Mouse (Mus musculus) forebrain, postnatal 0 days (tissue): ENCODE data around the gene Fkbp7. TPM values are rescaled to one million over a fixed set of nuclear protein-coding genes. Genes with fewer than 3 reads are reported as not detected.
A peak's percentile ranks its signal among the peaks of the same experiment; 100 is the strongest.

Experiments used
- ATAC-seq: fragments of 200-750 bp; cut with Nextera tagmentation; 2 replicates; pipeline ENCODE4 v1.8.0; 2017; ENCODE audit warnings: mild to moderate bottlenecking, moderate library complexity
- DNase-seq: peaks from one replicate; pipeline ENCODE4 v3.0.0-alpha.2; 2015
- H3K27ac ChIP-seq: fragments of 300-500 bp; sonication (generic); 2 replicates; pipeline ENCODE4 v1.5.1; 2014; ENCODE audit warnings: low read depth, mild to moderate bottlenecking, antibody characterized with exemption, low read length, moderate library complexity, mixed read lengths
- H3K27me3 ChIP-seq: fragments of 300-500 bp; sonication (generic); 2 replicates; pipeline ENCODE4 v1.6.1; 2014; ENCODE audit warnings: mild to moderate bottlenecking, low read length, mixed read lengths; ENCODE audit not compliant: insufficient read depth
- H3K36me3 ChIP-seq: fragments of 300-500 bp; sonication (generic); 2 replicates; pipeline ENCODE4 v1.6.1; 2014; ENCODE audit warnings: mild to moderate bottlenecking, moderate library complexity; ENCODE audit not compliant: insufficient read depth
- H3K4me1 ChIP-seq: fragments of 300-500 bp; sonication (generic); 2 replicates; pipeline ENCODE4 v1.6.1; 2014; ENCODE audit warnings: antibody characterized with exemption; ENCODE audit not compliant: insufficient read depth
- H3K4me2 ChIP-seq: fragments of 300-500 bp; sonication (generic); 2 replicates; pipeline ENCODE4 v1.6.1; 2014; ENCODE audit warnings: low read depth, mild to moderate bottlenecking, moderate library complexity
- H3K4me3 ChIP-seq: fragments of 300-500 bp; sonication (generic); 2 replicates; pipeline ENCODE4 v1.5.1; 2014; ENCODE audit warnings: low read depth, low read length, mixed read lengths
- H3K9ac ChIP-seq: fragments of 300-500 bp; sonication (generic); 2 replicates; pipeline ENCODE4 v1.6.1; 2014; ENCODE audit warnings: mild to moderate bottlenecking
- H3K9me3 ChIP-seq: fragments of 300-500 bp; sonication (generic); 2 replicates; pipeline ENCODE4 v1.6.1; 2016; ENCODE audit warnings: low read length
- CTCF ChIP-seq: sonication (generic); IDR thresholded peaks from 2 replicates; pipeline ENCODE4 v1.5.1; 2016; ENCODE audit warnings: antibody characterized with exemption, control low read depth, low read depth
- WGBS: fragments of 180-500 bp; shearing (Covaris S2); extraction: QIAGEN DNeasy Blood & Tissue Kit; methylation state at CpG from one replicate; pipeline ENCODE4 v1.1.7; 2014; 5-methylcytosine and 5-hydroxymethylcytosine counted together
- polyA plus RNA-seq: library from polyadenylated mRNA; unstranded; fragments of >200 nt; fragmentation: Nextera tagmentation; extraction: Ambion mirVana; gene quantifications from 2 replicates; pipeline ENCODE4 v1.2.1, GENCODE M21; 2015
- total RNA-seq: library from RNA; depleted of rRNA; stranded (reverse); fragments of >200 nt; gene quantifications from 2 replicates; pipeline ENCODE4 v1.2.3, GENCODE M21; 2014

Fkbp7 gene
- total and polyA plus RNA-seq, 2 experiments from 2014 or later = 8.6 to 14.7 TPM

DNA sequence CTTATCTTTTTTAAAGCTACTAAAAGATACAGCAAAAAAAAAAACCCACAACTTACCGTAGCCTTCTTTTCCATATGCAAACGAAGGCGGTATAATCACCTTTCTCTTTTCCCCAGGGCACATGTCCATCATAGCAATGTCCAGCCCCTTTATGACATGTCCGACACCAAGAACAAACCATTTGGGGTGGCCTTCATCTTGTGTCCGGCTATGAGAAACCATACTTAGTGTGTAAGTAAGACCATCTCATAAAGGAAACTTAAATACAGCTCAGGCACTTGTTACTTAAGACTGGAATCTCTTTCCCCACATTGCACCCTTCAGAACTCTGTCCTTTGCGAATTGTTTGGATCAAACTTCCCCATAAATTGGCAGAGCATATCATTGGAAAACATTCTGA, 1.3 kb downstream of the Fkbp7 start:
- no peak for ATAC-seq

DNA sequence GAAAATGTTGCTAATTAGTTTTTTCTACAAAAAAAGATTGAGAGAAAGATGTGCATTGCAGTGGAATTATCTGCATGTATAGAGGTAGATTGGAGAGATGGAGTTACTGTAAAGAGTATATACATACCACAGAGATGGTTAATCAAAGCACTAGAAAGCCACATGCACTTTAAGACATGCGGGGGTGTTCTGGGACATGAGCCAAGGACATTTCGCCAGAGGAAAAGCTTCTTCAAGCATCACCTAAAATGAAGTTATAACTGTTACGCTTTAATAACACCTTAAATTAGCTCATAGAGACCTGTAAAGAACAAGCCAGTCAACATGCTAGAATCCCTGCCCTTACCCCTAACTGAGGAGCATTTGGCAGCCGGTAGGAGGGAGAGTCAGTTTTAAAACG, 5.7 kb downstream of the Fkbp7 start:
- Histone ChIP-seq H3K27ac (no peak overlapping the region), H3K9ac (no peak overlapping the region), H3K4me3 (no peak overlapping the region), H3K4me1 (peaks cover 4% of the 10 kb centered on the region; the same call in 1 of the 2 replicates), H3K4me2 (no peak overlapping the region), H3K27me3 (no peaks in the 10 kb centered on the region), H3K9me3 (no peaks in the 10 kb centered on the region), H3K36me3 (no peaks in the 10 kb centered on the region)
- no peak for ATAC-seq
- WGBS = 77% methylated on average over 5 of the region's 5 CpGs
- TF ChIP-seq CTCF = no peak
- DNase-seq = no peak

More for the DNA sequence above, 1.3 kb downstream of the Fkbp7 start:
- H3K36me3 ChIP-seq = no peaks in the 10 kb centered on the region
- no peaks in the 10 kb centered on the region for H3K27me3 ChIP-seq
- H3K4me3 ChIP-seq = peak overlapping the region; percentile 43
- no peak for DNase-seq
- no peak for TF ChIP-seq CTCF
- H3K9ac ChIP-seq = peak overlapping the region; percentile 56; the same call in 1 of the 2 replicates
- no peaks in the 10 kb centered on the region for H3K9me3 ChIP-seq
- H3K27ac ChIP-seq = no peak overlapping the region
- H3K4me2 ChIP-seq = peak overlapping the region; percentile 63
- WGBS = 79% methylated on average over 6 of the region's 6 CpGs
- H3K4me1 ChIP-seq = peaks cover 17% of the 10 kb centered on the region

DNA sequence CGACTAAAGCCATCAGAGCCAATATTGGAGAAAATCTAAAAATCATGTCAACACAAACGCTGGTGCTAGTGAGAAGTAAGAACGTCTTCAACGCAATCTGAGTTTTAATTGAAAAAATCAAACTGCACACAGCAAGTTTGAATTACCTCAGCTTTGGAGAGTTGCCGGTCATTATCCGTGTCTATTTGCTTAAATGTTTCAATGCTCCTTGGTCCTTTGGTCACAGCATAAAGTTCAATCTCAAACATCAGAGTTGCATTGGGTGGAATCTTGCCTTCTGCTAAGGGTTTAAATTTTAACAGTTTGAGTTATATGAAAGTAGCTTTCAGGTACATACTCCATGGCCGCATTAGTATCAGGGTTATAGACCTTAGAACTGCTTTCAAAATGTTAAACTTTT, 7.4 kb downstream of the Fkbp7 start:
- no peak overlapping the region for H3K4me3 ChIP-seq
- no peak overlapping the region for H3K4me2 ChIP-seq
- ATAC-seq (no peak), DNase-seq (no peak)
- WGBS = 95% methylated on average over 7 of the region's 7 CpGs
- H3K9ac ChIP-seq = no peak overlapping the region
- no peaks in the 10 kb centered on the region for H3K9me3 ChIP-seq
- TF ChIP-seq CTCF = no peak
- H3K27ac ChIP-seq = no peak overlapping the region
- no peaks in the 10 kb centered on the region for H3K27me3 ChIP-seq
- no peaks in the 10 kb centered on the region for H3K4me1 ChIP-seq
- no peaks in the 10 kb centered on the region for H3K36me3 ChIP-seq

DNA sequence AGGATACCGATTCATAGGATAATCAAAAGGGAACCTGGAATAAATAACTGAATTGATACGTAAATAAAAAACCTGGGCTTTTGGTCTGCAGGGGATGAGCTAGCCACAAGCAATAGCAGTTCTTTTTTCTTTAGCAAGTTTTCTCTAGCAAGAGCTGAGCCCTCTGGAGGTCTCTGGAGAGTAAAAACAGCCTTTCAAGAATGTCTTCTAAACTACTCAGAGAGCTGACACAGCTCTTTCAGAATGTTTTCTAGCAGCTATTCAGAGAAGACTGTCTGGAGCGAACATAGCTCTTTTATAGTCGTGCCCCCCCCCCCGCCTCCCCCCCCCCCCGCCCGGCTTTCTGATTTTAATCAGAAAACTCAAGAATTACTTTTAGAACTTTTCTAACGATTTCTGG, 13.5 kb downstream of the Fkbp7 start:
- 42% methylated on average over 7 of the region's 8 CpGs for whole genome bisulfite sequencing
- no peak overlapping the region for H3K4me2 ChIP-seq
- H3K9me3 ChIP-seq = no peaks in the 10 kb centered on the region
- H3K4me1 ChIP-seq = no peaks in the 10 kb centered on the region
- no peak for TF ChIP-seq CTCF
- no peak overlapping the region for H3K9ac ChIP-seq
- no peaks in the 10 kb centered on the region for H3K27me3 ChIP-seq
- H3K4me3 ChIP-seq = no peak overlapping the region
- H3K36me3 ChIP-seq = no peaks in the 10 kb centered on the region
- ATAC-seq (no peak), DNase-seq (no peak)
- H3K27ac ChIP-seq = no peak overlapping the region

DNA sequence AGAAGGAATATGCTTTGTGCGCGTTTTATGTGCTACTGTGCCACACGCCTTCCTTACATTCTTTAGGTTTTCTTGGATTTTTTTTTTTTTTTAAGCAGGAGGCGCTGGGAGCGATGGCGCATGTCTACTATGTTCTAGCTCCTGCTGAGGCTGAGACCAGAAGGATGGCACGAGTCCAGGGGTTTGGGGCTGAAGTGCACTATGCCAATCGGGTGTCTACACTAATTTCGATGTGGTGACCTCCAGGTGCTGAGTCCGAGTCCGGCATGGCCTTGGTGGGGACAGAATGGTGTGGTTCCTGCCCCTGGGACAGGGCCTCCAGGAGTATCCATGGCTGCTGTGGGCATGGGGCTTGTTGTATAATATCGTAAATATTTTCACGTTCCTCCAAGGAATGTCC, 14.4 kb downstream of the Fkbp7 start:
- DNase-seq (no peak), ATAC-seq (no peak)
- Histone ChIP-seq H3K9me3 (no peaks in the 10 kb centered on the region), H3K27me3 (no peaks in the 10 kb centered on the region), H3K4me1 (no peaks in the 10 kb centered on the region), H3K4me3 (no peak overlapping the region), H3K27ac (no peak overlapping the region), H3K36me3 (no peaks in the 10 kb centered on the region), H3K9ac (no peak overlapping the region), H3K4me2 (no peak overlapping the region)
- WGBS = 79% methylated on average over 13 of the region's 13 CpGs
- no peak for TF ChIP-seq CTCF

DNA sequence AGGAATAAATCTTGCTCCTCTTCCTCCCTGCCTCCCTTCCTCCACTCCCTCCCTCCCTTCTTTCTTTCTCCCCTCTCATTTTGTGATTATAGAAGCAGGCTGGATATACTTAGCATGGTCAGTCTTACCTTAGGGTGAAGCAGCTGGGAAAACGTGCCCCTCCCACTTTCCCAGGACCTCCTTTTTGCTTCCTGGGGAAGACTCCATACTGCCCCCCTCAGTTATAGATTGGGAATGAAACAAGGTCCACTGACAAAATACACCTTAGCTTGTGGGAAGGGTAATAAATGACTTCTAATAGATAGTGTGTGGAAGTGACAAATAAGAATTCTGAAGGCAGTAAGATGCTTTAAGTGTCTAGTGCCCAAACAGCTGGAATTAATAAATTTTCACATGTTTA, 16.9 kb downstream of the Fkbp7 start:
- Histone ChIP-seq H3K4me2 (no peak overlapping the region), H3K27me3 (no peaks in the 10 kb centered on the region), H3K36me3 (no peaks in the 10 kb centered on the region), H3K4me3 (no peak overlapping the region), H3K9me3 (no peaks in the 10 kb centered on the region), H3K27ac (no peak overlapping the region), H3K4me1 (no peaks in the 10 kb centered on the region), H3K9ac (no peak overlapping the region)
- DNase-seq (no peak), ATAC-seq (no peak)
- 20% methylated on average over 1 of the region's 1 CpGs for WGBS
- TF ChIP-seq CTCF = peak; percentile 26; the same call in 1 of the 2 replicates

DNA sequence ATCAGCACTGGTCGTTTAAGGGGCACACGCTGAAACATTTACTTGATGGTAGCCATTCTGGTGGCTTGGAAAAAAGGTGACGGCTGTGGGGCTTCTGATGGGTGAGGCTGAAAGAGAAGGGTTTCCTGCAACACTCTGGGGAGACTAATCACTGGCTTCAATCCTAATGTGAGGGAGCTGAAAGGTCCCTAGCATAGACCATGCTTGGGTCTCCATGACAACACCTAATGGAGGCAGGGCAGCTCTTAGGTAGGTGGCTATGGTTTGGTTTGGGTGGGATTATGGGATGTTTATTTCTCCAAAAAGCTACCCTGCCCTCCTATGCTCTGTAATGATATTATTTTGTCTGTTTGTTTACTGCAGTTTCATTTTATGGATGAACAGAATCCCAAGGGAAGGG, 17.5 kb downstream of the Fkbp7 start:
- Histone ChIP-seq H3K36me3 (no peaks in the 10 kb centered on the region), H3K9me3 (no peaks in the 10 kb centered on the region), H3K27me3 (no peaks in the 10 kb centered on the region), H3K4me3 (no peak overlapping the region), H3K9ac (no peak overlapping the region), H3K27ac (no peak overlapping the region), H3K4me1 (no peaks in the 10 kb centered on the region), H3K4me2 (no peak overlapping the region)
- DNase-seq = no peak
- WGBS = 79% methylated on average over 3 of the region's 3 CpGs
- peak; percentile 53; the same call in 1 of the 2 replicates for ATAC-seq
- TF ChIP-seq CTCF = no peak

DNA sequence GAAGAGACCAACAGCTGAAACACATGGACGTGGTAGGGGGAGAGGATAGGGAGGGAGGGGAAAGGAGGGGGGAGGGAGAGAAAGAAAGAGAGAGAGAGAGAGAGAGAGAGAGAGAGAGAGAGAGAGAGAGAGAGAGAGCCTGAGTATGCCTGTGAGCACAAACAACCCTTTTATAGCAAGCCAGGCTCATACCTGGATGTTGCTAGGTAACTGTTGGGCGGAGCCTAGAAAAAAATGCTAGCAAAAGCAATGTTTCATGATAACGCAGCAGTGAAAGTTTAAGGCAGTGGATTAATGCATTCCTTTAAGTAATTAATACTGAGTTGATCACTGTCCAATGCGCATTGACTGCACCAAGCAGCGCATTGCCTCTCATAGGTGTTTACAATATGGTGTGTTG, 18.3 kb downstream of the Fkbp7 start:
- H3K4me1 ChIP-seq = no peaks in the 10 kb centered on the region
- no peak overlapping the region for H3K27ac ChIP-seq
- H3K4me3 ChIP-seq = no peak overlapping the region
- no peak for TF ChIP-seq CTCF
- 73% methylated on average over 5 of the region's 5 CpGs for WGBS
- no peaks in the 10 kb centered on the region for H3K36me3 ChIP-seq
- no peak overlapping the region for H3K9ac ChIP-seq
- no peaks in the 10 kb centered on the region for H3K9me3 ChIP-seq
- ATAC-seq (peak; percentile 53; the same call in 1 of the 2 replicates), DNase-seq (no peak)
- no peaks in the 10 kb centered on the region for H3K27me3 ChIP-seq
- H3K4me2 ChIP-seq = no peak overlapping the region
